Mouse (Mus musculus): Measurements from ENCODE around the gene Rnpepl1. TPM values are rescaled to one million over a fixed set of nuclear protein-coding genes. Genes with fewer than 3 reads are reported as not detected.
A peak's percentile ranks its signal among the peaks of the same experiment; 100 is the strongest.

The Rnpepl1 gene
- polyA plus RNA-seq, 2 experiments: 8.7 to 10.7 TPM

- Histone ChIP-seq H3K9ac (replicated peaks) (no peak overlapping the region), H3K9me3 (ENCODE audit: control insufficient read depth, low read length) (no peaks in the 10 kb centered on the region), H3K4me1 (replicated peaks; ENCODE audit: control insufficient read depth in 2 of 2, insufficient read depth in 2 of 2, low read length in 1 of 2) (peaks cover 10 to 12% of the 10 kb centered on the region in 2 experiments), H3K27me3 (ENCODE audit: control insufficient read depth, insufficient read depth, low read length) (no peaks in the 10 kb centered on the region), H3K4me3 (ENCODE audit: insufficient read depth in 1 of 2, low read depth in 2 of 2, low read length in 2 of 2) (no peak overlapping the region), H3K36me3 (replicated peaks; ENCODE audit: control insufficient read depth, insufficient read depth, low read depth) (no peaks in the 10 kb centered on the region), H3K4me2 (ENCODE audit: low read depth) (no peak overlapping the region), H3K27ac (no peak overlapping the region)
- WGBS (ENCODE audit: insufficient replicate concordance): 13% methylated on average over 1 of the region's 1 CpGs
- no peak for TF ChIP-seq EP300 (IDR thresholded peaks at IDR 0.05; ENCODE audit: low read depth)
- no peak for TF ChIP-seq CTCF (IDR thresholded peaks at IDR 0.05; ENCODE audit: low read depth)
- DNase-seq (ENCODE audit: low read depth in 3 of 3, low spot score in 3 of 3) (no peak), ATAC-seq (ENCODE audit: insufficient read depth) (no peak)
Observed at GRCm38 (mm10) chr1:92930171-92930706, 19.7 kb downstream of the Rnpepl1 start.

- H3K9me3 ChIP-seq (ENCODE audit: control insufficient read depth, low read length): no peaks in the 10 kb centered on the region
- no peaks in the 10 kb centered on the region for H3K36me3 ChIP-seq (replicated peaks; ENCODE audit: control insufficient read depth, insufficient read depth, low read depth)
- H3K27me3 ChIP-seq (ENCODE audit: control insufficient read depth, insufficient read depth, low read length): no peaks in the 10 kb centered on the region
- TF ChIP-seq EP300 (IDR thresholded peaks at IDR 0.05; ENCODE audit: low read depth) (no peak), CTCF (IDR thresholded peaks at IDR 0.05; ENCODE audit: low read depth) (no peak)
- H3K9ac ChIP-seq (replicated peaks): peak overlapping the region; percentile 65
- H3K4me2 ChIP-seq (ENCODE audit: low read depth): peak overlapping the region; percentile 95
- ATAC-seq (ENCODE audit: insufficient read depth) (no peak), DNase-seq (ENCODE audit: low read depth in 3 of 3, low spot score in 3 of 3) (no peak)
- 59% methylated on average over 4 of the region's 4 CpGs for WGBS (ENCODE audit: insufficient replicate concordance)
- peak overlapping the region; percentile 85 for H3K4me3 ChIP-seq (ENCODE audit: insufficient read depth in 1 of 2, low read depth in 2 of 2, low read length in 2 of 2)
- peaks cover 15 to 19% of the 10 kb centered on the region in 2 experiments for H3K4me1 ChIP-seq (replicated peaks; ENCODE audit: control insufficient read depth in 2 of 2, insufficient read depth in 2 of 2, low read length in 1 of 2)
- H3K27ac ChIP-seq: peak overlapping the region; percentile 79
Observed at GRCm38 (mm10) chr1:92933611-92934010, 23.0 kb downstream of the Rnpepl1 start.

GRCm38 (mm10) chr1:92934182-92934827 is 23.7 kb downstream of the Rnpepl1 start, which contains the start of gene Capn10:
Gene Capn10, plus strand, starts transcription at chr1:92934376.
- no peaks in the 10 kb centered on the region for H3K9me3 ChIP-seq (ENCODE audit: control insufficient read depth, low read length)
- no peaks in the 10 kb centered on the region for H3K27me3 ChIP-seq (ENCODE audit: control insufficient read depth, insufficient read depth, low read length)
- ATAC-seq (ENCODE audit: insufficient read depth) (peak; percentile 98), DNase-seq (ENCODE audit: low read depth in 3 of 3, low spot score in 3 of 3) (peak; percentile 93)
- whole genome bisulfite sequencing (ENCODE audit: insufficient replicate concordance): under 1% methylated on average over 45 of the region's 45 CpGs
- no peaks in the 10 kb centered on the region for H3K36me3 ChIP-seq (replicated peaks; ENCODE audit: control insufficient read depth, insufficient read depth, low read depth)
- peak within 1 kb of the TSS; percentile 95 for H3K4me2 ChIP-seq (ENCODE audit: low read depth)
- peak within 1 kb of the TSS; percentile 85 for H3K4me3 ChIP-seq (ENCODE audit: insufficient read depth in 1 of 2, low read depth in 2 of 2, low read length in 2 of 2)
- peak within 1 kb of the TSS; percentile 79 for H3K27ac ChIP-seq
- TF ChIP-seq CTCF (IDR thresholded peaks at IDR 0.05; ENCODE audit: low read depth) (peak; percentile 33; the same call in 1 of the 2 replicates), EP300 (IDR thresholded peaks at IDR 0.05; ENCODE audit: low read depth) (no peak)
- peaks cover 15 to 19% of the 10 kb centered on the region in 2 experiments for H3K4me1 ChIP-seq (replicated peaks; ENCODE audit: control insufficient read depth in 2 of 2, insufficient read depth in 2 of 2, low read length in 1 of 2)
- peak within 1 kb of the TSS; percentile 75 for H3K9ac ChIP-seq (replicated peaks)

DNA sequence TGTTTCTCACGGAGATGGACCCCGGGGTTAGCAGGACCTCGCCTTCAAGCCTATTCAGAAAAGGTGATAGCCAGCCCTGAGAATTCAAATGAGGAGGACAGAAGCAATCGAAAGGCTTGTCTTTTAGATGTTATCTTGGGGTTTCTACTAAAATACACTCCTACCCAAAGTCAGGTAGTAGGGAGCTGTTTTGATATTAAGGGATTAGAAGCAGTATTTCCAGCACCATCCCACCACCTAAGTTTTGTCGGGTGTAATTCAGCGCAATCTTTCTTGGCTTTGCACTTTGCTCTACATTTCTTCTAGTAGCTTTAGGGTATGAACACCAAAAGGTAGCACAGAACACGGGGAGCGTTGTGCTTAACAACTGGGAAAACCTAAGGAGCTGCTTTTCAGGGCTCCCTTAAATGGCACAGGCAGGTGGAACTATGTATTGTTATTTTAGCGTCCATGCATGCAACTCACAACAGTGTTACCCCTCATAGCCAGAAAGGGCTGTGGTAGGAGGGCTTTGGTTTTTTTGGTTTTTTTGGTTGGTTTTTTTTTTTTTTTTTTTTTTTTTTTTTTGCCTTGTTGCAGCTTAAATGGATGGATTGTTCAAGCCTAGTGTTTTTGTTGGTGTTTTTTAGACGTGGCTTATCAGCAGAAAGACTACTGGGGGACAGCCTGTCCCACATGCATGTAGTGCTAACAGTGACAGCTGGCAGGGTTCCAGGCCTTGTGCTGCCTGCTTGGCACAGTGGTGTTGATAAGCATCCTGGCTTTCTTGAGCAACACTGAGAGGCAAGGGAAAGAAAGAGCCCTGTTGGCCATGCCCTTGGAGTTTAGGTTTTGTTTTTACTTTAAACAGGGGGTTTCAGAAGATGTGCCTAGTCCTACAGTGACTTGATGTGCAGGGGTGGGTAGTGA is 24.7 kb downstream of the Rnpepl1 start:
- H3K9ac ChIP-seq (replicated peaks): peak overlapping the region; percentile 75
- WGBS (ENCODE audit: insufficient replicate concordance): 16% methylated on average over 10 of the region's 10 CpGs
- TF ChIP-seq CTCF (IDR thresholded peaks at IDR 0.05; ENCODE audit: low read depth) (no peak), EP300 (IDR thresholded peaks at IDR 0.05; ENCODE audit: low read depth) (peak; percentile 39; the same call in 1 of the 2 replicates)
- H3K4me2 ChIP-seq (ENCODE audit: low read depth): peak overlapping the region; percentile 95
- H3K36me3 ChIP-seq (replicated peaks; ENCODE audit: control insufficient read depth, insufficient read depth, low read depth): peaks cover 3% of the 10 kb centered on the region; the same call in 1 of the 2 replicates
- H3K4me1 ChIP-seq (replicated peaks; ENCODE audit: control insufficient read depth in 2 of 2, insufficient read depth in 2 of 2, low read length in 1 of 2): peaks cover 15 to 19% of the 10 kb centered on the region in 2 experiments
- DNase-seq (ENCODE audit: low read depth in 3 of 3, low spot score in 3 of 3) (peak; percentile 37 to 47 (median 45)), ATAC-seq (ENCODE audit: insufficient read depth) (no peak)
- no peaks in the 10 kb centered on the region for H3K9me3 ChIP-seq (ENCODE audit: control insufficient read depth, low read length)
- H3K4me3 ChIP-seq (ENCODE audit: insufficient read depth in 1 of 2, low read depth in 2 of 2, low read length in 2 of 2): peak overlapping the region; percentile 85
- peak overlapping the region; percentile 50 for H3K27ac ChIP-seq
- H3K27me3 ChIP-seq (ENCODE audit: control insufficient read depth, insufficient read depth, low read length): no peaks in the 10 kb centered on the region

Measured in liver, embryonic 14.5 days (tissue).